Comparison of ENCODE assay signal across 8 mouse cellular contexts in the genomic region with DNA sequence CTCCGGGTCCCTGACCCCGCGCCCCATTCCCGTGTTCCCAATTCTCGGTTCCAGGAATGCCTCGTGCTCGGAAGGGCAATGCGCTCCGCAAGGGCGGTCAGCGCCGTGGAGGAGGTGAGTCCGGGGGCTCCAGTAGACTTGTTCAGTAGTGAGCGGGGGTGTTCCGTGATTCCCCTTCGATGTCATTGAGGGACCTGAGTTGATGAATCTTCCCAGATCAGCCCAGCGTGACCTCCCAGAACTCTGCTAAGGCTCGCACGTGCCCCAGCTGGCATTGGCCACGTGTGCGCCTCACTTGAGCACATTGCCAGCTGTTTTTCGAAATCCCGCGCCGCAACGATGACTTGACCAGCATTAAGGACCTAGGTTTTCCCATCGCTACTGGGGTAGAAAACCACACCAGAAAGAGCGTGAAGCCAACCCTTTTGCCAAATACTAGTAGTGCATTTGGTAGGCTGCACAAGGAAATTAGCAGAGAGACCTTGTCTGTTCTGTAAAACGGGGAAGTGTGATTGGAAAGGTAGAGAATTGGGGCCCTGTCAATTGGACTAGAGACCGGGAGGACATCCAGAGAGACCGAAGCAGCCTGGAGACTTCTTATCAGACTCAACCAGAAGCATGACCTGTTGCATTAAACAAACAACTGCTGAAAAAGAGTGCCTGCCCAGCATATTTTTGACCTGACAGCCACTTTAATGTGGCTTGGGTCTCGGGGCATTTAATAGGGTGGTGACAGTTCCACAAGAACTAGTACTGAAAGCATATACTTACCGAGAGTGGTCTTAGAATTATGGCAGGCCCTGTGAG. TPM values are rescaled to one million over a fixed set of nuclear protein-coding genes. Genes with fewer than 3 reads are reported as not detected.
DNase-seq lines count a peak whose midpoint lies in the region; ATAC-seq and TF ChIP-seq lines count a peak whose summit lies in the region.

No protein-coding gene starts in this region.

- no peak for TF ChIP-seq CTCF in cerebellum, adult 2 months (IDR thresholded peaks at IDR 0.05; ENCODE audit: borderline replicate concordance, insufficient read depth, low read depth, low read length)
- TF ChIP-seq CTCF in small intestine, adult 2 months (IDR thresholded peaks at IDR 0.05; ENCODE audit: extremely low read depth, insufficient read length, insufficient replicate concordance, low read depth, low read length): no peak

- H3K4me1 ChIP-seq in cerebellum, adult 2 months (ENCODE audit: control insufficient read depth, insufficient read depth, low read length): peaks cover 18% of the 10 kb centered on the region
- peaks cover 12% of the 10 kb centered on the region for H3K4me1 ChIP-seq in embryonic facial prominence, embryonic 12.5 days
- H3K4me1 ChIP-seq in hindbrain, embryonic 15.5 days (replicated peaks): peaks cover 14% of the 10 kb centered on the region
- H3K4me1 ChIP-seq in liver, embryonic 16.5 days (ENCODE audit: control insufficient read depth, low read depth, low read length): peaks cover 37% of the 10 kb centered on the region
- H3K4me1 ChIP-seq in small intestine, adult 2 months (ENCODE audit: control insufficient read depth, insufficient read depth, insufficient read length, low read length): peaks cover 25% of the 10 kb centered on the region

- H3K4me2 ChIP-seq in embryonic facial prominence, embryonic 12.5 days (replicated peaks): peak overlapping the region; percentile 73
- peak overlapping the region; percentile 80 for H3K4me2 ChIP-seq in hindbrain, embryonic 15.5 days
- H3K4me2 ChIP-seq in liver, embryonic 16.5 days (ENCODE audit: low read depth, low read length): peak overlapping the region; percentile 83

- TF ChIP-seq POLR2A in cerebellum, adult 2 months (IDR thresholded peaks at IDR 0.05; ENCODE audit: borderline replicate concordance, insufficient read depth, low read length): no peak; the same call in 1 of the 2 replicates
- no peak for TF ChIP-seq POLR2A in small intestine, adult 2 months (IDR thresholded peaks at IDR 0.05; ENCODE audit: low read depth, low read length)

- no peaks in the 10 kb centered on the region for H3K9me3 ChIP-seq in embryonic facial prominence, embryonic 12.5 days
- H3K9me3 ChIP-seq in hindbrain, embryonic 15.5 days: no peaks in the 10 kb centered on the region
- H3K9me3 ChIP-seq in liver, embryonic 16.5 days (replicated peaks; ENCODE audit: control insufficient read depth, low read length): no peaks in the 10 kb centered on the region

- H3K27ac ChIP-seq in cerebellum, adult 2 months (ENCODE audit: insufficient read depth, low read length): no peak overlapping the region
- H3K27ac ChIP-seq in embryonic facial prominence, embryonic 12.5 days: peak overlapping the region; percentile 46; the same call in 1 of the 2 replicates
- H3K27ac ChIP-seq in hindbrain, embryonic 15.5 days (replicated peaks): no peak overlapping the region
- peak overlapping the region; percentile 94 for H3K27ac ChIP-seq in liver, embryonic 16.5 days (ENCODE audit: low read length)
- peak overlapping the region; percentile 18; the same call in 1 of the 2 replicates for H3K27ac ChIP-seq in small intestine, adult 2 months (ENCODE audit: insufficient read depth, low read depth, low read length)

- WGBS in cerebellum, adult 2 months: 3% methylated on average over 33 of the region's 33 CpGs
- 5% methylated on average over 33 of the region's 33 CpGs for WGBS in embryonic facial prominence, embryonic 12.5 days
- 7% methylated on average over 33 of the region's 33 CpGs for WGBS in hindbrain, embryonic 15.5 days
- WGBS in liver, embryonic 16.5 days (ENCODE audit: insufficient replicate concordance): under 1% methylated on average over 33 of the region's 33 CpGs
- WGBS in small intestine, adult 2 months: 1% methylated on average over 33 of the region's 33 CpGs

- peaks cover 45% of the 10 kb centered on the region for H3K36me3 ChIP-seq in embryonic facial prominence, embryonic 12.5 days
- peaks cover 14% of the 10 kb centered on the region for H3K36me3 ChIP-seq in hindbrain, embryonic 15.5 days
- H3K36me3 ChIP-seq in liver, embryonic 16.5 days (ENCODE audit: control insufficient read depth, insufficient read depth): peaks cover 39% of the 10 kb centered on the region
- H3K36me3 ChIP-seq in small intestine, adult 2 months (ENCODE audit: control insufficient read depth, insufficient read depth, low read length): peaks cover 23% of the 10 kb centered on the region

- no peaks in the 10 kb centered on the region for H3K27me3 ChIP-seq in cerebellum, adult 2 months (ENCODE audit: control insufficient read depth, insufficient read depth, low read length)
- H3K27me3 ChIP-seq in embryonic facial prominence, embryonic 12.5 days: no peaks in the 10 kb centered on the region
- H3K27me3 ChIP-seq in hindbrain, embryonic 15.5 days: no peaks in the 10 kb centered on the region
- H3K27me3 ChIP-seq in liver, embryonic 16.5 days (ENCODE audit: control insufficient read depth, insufficient read depth, low read depth, low read length): no peaks in the 10 kb centered on the region
- H3K27me3 ChIP-seq in small intestine, adult 2 months (ENCODE audit: control insufficient read depth, insufficient read depth, low read length): no peaks in the 10 kb centered on the region

- no peak for ATAC-seq in cerebellum, adult (ENCODE audit: insufficient number of reproducible peaks, low FRiP score, low TSS enrichment)
- ATAC-seq in CD4-positive, CD25-positive, alpha-beta regulatory T cell, adult 4 months: peak; percentile 5
- no peak for ATAC-seq in embryonic facial prominence, embryonic 12.5 days (ENCODE audit: insufficient number of reproducible peaks, insufficient read depth, low FRiP score, low TSS enrichment)
- ATAC-seq in hindbrain, embryonic 15.5 days (ENCODE audit: low FRiP score, low read depth): no peak; the same call in 1 of the 2 replicates
- ATAC-seq in liver, embryonic 16.5 days (ENCODE audit: low read depth): peak; percentile 22

- DNase-seq in cerebellum, adult 2 months: no peak
- DNase-seq in left cerebral cortex, adult 9 months (ENCODE audit: low spot score in 2 of 2): no peak

- peak overlapping the region; percentile 81 for H3K4me3 ChIP-seq in cerebellum, adult 2 months (replicated peaks; ENCODE audit: insufficient read depth, low read depth, low read length)
- H3K4me3 ChIP-seq in embryonic facial prominence, embryonic 12.5 days: peak overlapping the region; percentile 85
- H3K4me3 ChIP-seq in hindbrain, embryonic 15.5 days: peak overlapping the region; percentile 75
- H3K4me3 ChIP-seq in liver, embryonic 16.5 days (ENCODE audit: low read depth, low read length): peak overlapping the region; percentile 91
- peak overlapping the region; percentile 75 for H3K4me3 ChIP-seq in small intestine, adult 2 months (ENCODE audit: low read depth, low read length)

- H3K9ac ChIP-seq in embryonic facial prominence, embryonic 12.5 days: peak overlapping the region; percentile 57
- H3K9ac ChIP-seq in hindbrain, embryonic 15.5 days: peak overlapping the region; percentile 45
- H3K9ac ChIP-seq in liver, embryonic 16.5 days (ENCODE audit: low read depth, low read length): peak overlapping the region; percentile 93

RNA-seq across cellular contexts. Expression of a gene that starts 0.6 kb away (rescaled TPM):
- polyA plus RNA-seq in cerebellum, adult 2 months (2012; rRNA removed): 20.2 and 23.4 TPM in 2 replicates
- polyA plus RNA-seq in CD4-positive, CD25-positive, alpha-beta regulatory T cell, adult 4 months (2017; shearing (Covaris generic)): 10 to 100 TPM; 30.1 to 36.2 TPM
- polyA plus RNA-seq in embryonic facial prominence, embryonic 12.5 days (2016; fragmentation: Nextera tagmentation; extraction: Ambion mirVana): 35.8 and 36.9 TPM in 2 replicates
- 16.3 and 17.3 TPM in 2 replicates for polyA plus RNA-seq in hindbrain, embryonic 15.5 days (2015; fragmentation: Nextera tagmentation; extraction: Ambion mirVana)
- polyA plus RNA-seq in liver, embryonic 16.5 days (2015; fragmentation: Nextera tagmentation; extraction: Ambion mirVana): 145 and 166 TPM in 2 replicates
- polyA plus RNA-seq in small intestine, adult 2 months (2012; rRNA removed): 33.2 and 55.4 TPM in 2 replicates

RNA-seq across cellular contexts. Expression of a gene that starts 7.4 kb away (rescaled TPM):
- polyA plus RNA-seq in cerebellum, adult 2 months (2012; rRNA removed): 1.1 TPM in 2 replicates
- polyA plus RNA-seq in CD4-positive, CD25-positive, alpha-beta regulatory T cell, adult 4 months (2017; shearing (Covaris generic)): 1 to 10 TPM in 1 of 2 experiments, under 1 TPM in 1; 0.90 to 1.4 TPM
- 1.4 and 1.5 TPM in 2 replicates for polyA plus RNA-seq in embryonic facial prominence, embryonic 12.5 days (2016; fragmentation: Nextera tagmentation; extraction: Ambion mirVana)
- polyA plus RNA-seq in hindbrain, embryonic 15.5 days (2015; fragmentation: Nextera tagmentation; extraction: Ambion mirVana): 1.8 and 2.2 TPM in 2 replicates
- 0.89 and 0.96 TPM in 2 replicates for polyA plus RNA-seq in liver, embryonic 16.5 days (2015; fragmentation: Nextera tagmentation; extraction: Ambion mirVana)
- polyA plus RNA-seq in small intestine, adult 2 months (2012; rRNA removed): 0.52 and 0.89 TPM in 2 replicates

RNA-seq across cellular contexts. Expression of a gene that starts 9.3 kb away (rescaled TPM):
- polyA plus RNA-seq in cerebellum, adult 2 months (2012; rRNA removed): 19.5 and 21.6 TPM in 2 replicates
- 10 to 100 TPM; 25.4 to 34.9 TPM for polyA plus RNA-seq in CD4-positive, CD25-positive, alpha-beta regulatory T cell, adult 4 months (2017; shearing (Covaris generic))
- 15.0 and 15.4 TPM in 2 replicates for polyA plus RNA-seq in embryonic facial prominence, embryonic 12.5 days (2016; fragmentation: Nextera tagmentation; extraction: Ambion mirVana)
- 17.6 and 19.5 TPM in 2 replicates for polyA plus RNA-seq in hindbrain, embryonic 15.5 days (2015; fragmentation: Nextera tagmentation; extraction: Ambion mirVana)
- polyA plus RNA-seq in liver, embryonic 16.5 days (2015; fragmentation: Nextera tagmentation; extraction: Ambion mirVana): 10.5 and 14.1 TPM in 2 replicates
- polyA plus RNA-seq in small intestine, adult 2 months (2012; rRNA removed): 26.3 and 46.3 TPM in 2 replicates

RNA-seq across cellular contexts. Expression of a gene that starts 11.3 kb away (rescaled TPM):
- polyA plus RNA-seq in cerebellum, adult 2 months (2012; rRNA removed): 5.7 and 6.8 TPM in 2 replicates
- polyA plus RNA-seq in CD4-positive, CD25-positive, alpha-beta regulatory T cell, adult 4 months (2017; shearing (Covaris generic)): 1 to 10 TPM; 6.7 to 7.9 TPM
- polyA plus RNA-seq in embryonic facial prominence, embryonic 12.5 days (2016; fragmentation: Nextera tagmentation; extraction: Ambion mirVana): 12.2 and 13.2 TPM in 2 replicates
- polyA plus RNA-seq in hindbrain, embryonic 15.5 days (2015; fragmentation: Nextera tagmentation; extraction: Ambion mirVana): 7.5 and 8.4 TPM in 2 replicates
- 3.3 and 3.8 TPM in 2 replicates for polyA plus RNA-seq in liver, embryonic 16.5 days (2015; fragmentation: Nextera tagmentation; extraction: Ambion mirVana)
- polyA plus RNA-seq in small intestine, adult 2 months (2012; rRNA removed): 2.3 and 2.6 TPM in 2 replicates

RNA-seq across cellular contexts. Expression of a gene that starts 20.3 kb away (rescaled TPM):
- polyA plus RNA-seq in cerebellum, adult 2 months (2012; rRNA removed): 10.8 and 11.9 TPM in 2 replicates
- polyA plus RNA-seq in CD4-positive, CD25-positive, alpha-beta regulatory T cell, adult 4 months (2017; shearing (Covaris generic)): 10 to 100 TPM; 11.0 to 11.7 TPM
- 132 and 134 TPM in 2 replicates for polyA plus RNA-seq in embryonic facial prominence, embryonic 12.5 days (2016; fragmentation: Nextera tagmentation; extraction: Ambion mirVana)
- 65.8 and 67.4 TPM in 2 replicates for polyA plus RNA-seq in hindbrain, embryonic 15.5 days (2015; fragmentation: Nextera tagmentation; extraction: Ambion mirVana)
- polyA plus RNA-seq in liver, embryonic 16.5 days (2015; fragmentation: Nextera tagmentation; extraction: Ambion mirVana): 48.9 and 50.2 TPM in 2 replicates
- 119 and 213 TPM in 2 replicates for polyA plus RNA-seq in small intestine, adult 2 months (2012; rRNA removed)

Comparison
In these comparisons a context has a peak if more than half of its experiments do, and no peak if none do; other contexts are left out.
1. H3K27ac ChIP-seq: peak in embryonic facial prominence, embryonic 12.5 days (single experiment), liver, embryonic 16.5 days (single experiment) and small intestine, adult 2 months (single experiment); none in cerebellum, adult 2 months (single experiment) and hindbrain, embryonic 15.5 days (single experiment).
2. ATAC-seq: peak in CD4-positive, CD25-positive, alpha-beta regulatory T cell, adult 4 months (single experiment) and liver, embryonic 16.5 days (single experiment); none in cerebellum, adult (single experiment), embryonic facial prominence, embryonic 12.5 days (single experiment) and hindbrain, embryonic 15.5 days (single experiment).
3. Peak in every context shown above with its lines, with median percentiles within 50 percentile points of each other: H3K4me3 ChIP-seq, H3K4me2 ChIP-seq and H3K9ac ChIP-seq.